Mouse (Mus musculus) liver, embryonic 12.5 days (tissue): ENCODE data around the gene Rnf39. TPM values are rescaled to one million over a fixed set of nuclear protein-coding genes. Genes with fewer than 3 reads are reported as not detected.
A peak's percentile ranks its signal among the peaks of the same experiment; 100 is the strongest.

Source experiments
- ATAC-seq: fragments of 200-750 bp; cut with Nextera tagmentation; 2 replicates; pipeline ENCODE4 v1.8.0; 2017; ENCODE audit warnings: moderate number of reproducible peaks, mild to moderate bottlenecking, moderate library complexity
- H3K27ac ChIP-seq: fragments of 300-500 bp; sonication (generic); 2 replicates; pipeline ENCODE4 v1.5.1; 2016; ENCODE audit warnings: mild to moderate bottlenecking
- H3K27me3 ChIP-seq: fragments of 300-500 bp; sonication (generic); replicated peaks from 2 replicates; pipeline ENCODE4 v1.6.1; 2016; ENCODE audit warnings: mild to moderate bottlenecking, moderate library complexity
- H3K36me3 ChIP-seq: fragments of 300-500 bp; sonication (generic); 2 replicates; pipeline ENCODE4 v1.6.1; 2016; ENCODE audit warnings: mild to moderate bottlenecking, moderate library complexity
- H3K4me1 ChIP-seq: fragments of 300-500 bp; sonication (generic); 2 replicates; pipeline ENCODE4 v1.6.1; 2016
- H3K4me2 ChIP-seq: fragments of 300-500 bp; sonication (generic); 2 replicates; pipeline ENCODE4 v1.6.1; 2016; ENCODE audit warnings: mild to moderate bottlenecking, moderate library complexity
- H3K4me3 ChIP-seq: fragments of 300-500 bp; sonication (generic); 2 replicates; pipeline ENCODE4 v1.5.1; 2016; ENCODE audit warnings: mild to moderate bottlenecking, moderate library complexity
- H3K9ac ChIP-seq: fragments of 300-500 bp; sonication (generic); 2 replicates; pipeline ENCODE4 v1.6.1; 2016; ENCODE audit warnings: mild to moderate bottlenecking, moderate library complexity
- H3K9me3 ChIP-seq: fragments of 300-500 bp; sonication (generic); replicated peaks from 2 replicates; pipeline ENCODE4 v1.6.1; 2016; ENCODE audit warnings: mild to moderate bottlenecking, moderate library complexity
- WGBS: fragments of 180-500 bp; shearing (Covaris S2); methylation state at CpG from one replicate; pipeline ENCODE4 v1.1.7; 2016; ENCODE audit not compliant: insufficient replicate concordance; 5-methylcytosine and 5-hydroxymethylcytosine counted together
- polyA plus RNA-seq: library from polyadenylated mRNA; unstranded; fragments of >200 nt; fragmentation: Nextera tagmentation; extraction: Ambion mirVana; gene quantifications from 2 replicates; pipeline ENCODE4 v1.2.1, GENCODE M21; 2016

Gene Rnf39
- polyA plus RNA-seq = not detected in 2 replicates

DNA sequence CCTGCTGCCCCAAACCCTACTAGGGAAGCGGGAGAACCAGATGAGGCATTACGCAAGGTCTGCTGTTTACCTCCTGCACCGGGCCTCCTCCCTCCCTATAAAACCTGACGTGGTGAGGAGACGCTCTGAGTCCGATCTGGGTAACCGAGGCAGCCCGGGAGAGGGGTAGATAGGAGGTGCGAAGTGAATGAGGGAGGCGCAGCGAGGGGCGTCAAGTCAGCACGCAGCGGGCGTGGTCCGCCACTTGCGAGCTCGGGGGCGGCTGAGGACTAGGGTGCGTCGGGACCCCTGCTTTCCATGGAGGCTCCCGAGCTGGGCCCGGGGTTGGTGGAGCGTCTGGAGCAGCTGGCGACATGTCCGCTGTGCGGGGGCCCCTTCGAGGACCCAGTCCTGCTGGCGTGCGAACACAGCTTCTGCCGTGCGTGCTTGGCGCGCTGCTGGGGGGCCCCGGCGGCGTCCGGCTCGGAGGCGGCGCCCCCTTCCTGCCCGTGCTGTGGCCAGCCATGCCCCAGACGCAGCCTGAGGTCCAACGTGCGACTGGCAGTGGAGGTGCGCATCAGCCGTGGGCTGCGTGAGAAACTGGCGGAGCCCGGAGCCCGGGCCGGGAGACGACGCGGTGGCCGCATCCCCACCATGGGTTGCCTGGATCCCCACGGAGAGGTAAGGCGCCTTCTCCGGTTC, at the start of gene Rnf39:
Rnf39 (plus strand) TSS at position 128 of the 681 bp plus-strand sequence.
- Histone ChIP-seq H3K9ac (no peak within 1 kb of the TSS), H3K4me3 (peak within 1 kb of the TSS; percentile 36), H3K27me3 (peaks cover 85% of the 10 kb centered on the region), H3K4me1 (peaks cover 8% of the 10 kb centered on the region; the same call in 1 of the 2 replicates), H3K9me3 (no peaks in the 10 kb centered on the region), H3K36me3 (no peaks in the 10 kb centered on the region), H3K27ac (no peak within 1 kb of the TSS), H3K4me2 (peak within 1 kb of the TSS; percentile 60)
- no peak for ATAC-seq
- WGBS = 4% methylated on average over 59 of the region's 59 CpGs

DNA sequence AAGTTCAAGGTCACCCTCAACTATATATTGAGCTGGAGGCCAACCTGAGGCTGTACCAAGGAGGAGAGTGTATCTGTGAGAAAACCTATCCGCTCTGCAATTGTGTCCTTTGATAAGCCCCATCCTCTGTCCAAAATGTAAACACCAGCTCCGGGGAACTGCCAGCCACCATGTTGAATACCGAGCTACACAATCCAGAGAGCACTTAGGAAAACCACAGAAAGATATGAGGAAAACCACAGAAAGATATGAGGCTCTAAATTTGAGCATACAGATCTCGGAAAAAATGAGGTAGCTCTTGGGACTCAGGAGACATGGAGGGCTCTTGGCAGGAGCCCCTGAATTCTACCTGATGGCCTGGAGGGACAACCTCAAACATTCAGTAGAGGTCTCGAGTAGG, 49.3 kb upstream of the Rnf39 start:
- 15% methylated on average over 5 of the region's 5 CpGs for WGBS
- H3K27me3 ChIP-seq = peaks cover 60% of the 10 kb centered on the region
- H3K4me2 ChIP-seq = no peak overlapping the region
- no peaks in the 10 kb centered on the region for H3K9me3 ChIP-seq
- H3K27ac ChIP-seq = no peak overlapping the region
- no peaks in the 10 kb centered on the region for H3K36me3 ChIP-seq
- H3K9ac ChIP-seq = no peak overlapping the region
- no peak for ATAC-seq
- H3K4me1 ChIP-seq = peaks cover 8% of the 10 kb centered on the region; the same call in 1 of the 2 replicates
- no peak overlapping the region for H3K4me3 ChIP-seq

DNA sequence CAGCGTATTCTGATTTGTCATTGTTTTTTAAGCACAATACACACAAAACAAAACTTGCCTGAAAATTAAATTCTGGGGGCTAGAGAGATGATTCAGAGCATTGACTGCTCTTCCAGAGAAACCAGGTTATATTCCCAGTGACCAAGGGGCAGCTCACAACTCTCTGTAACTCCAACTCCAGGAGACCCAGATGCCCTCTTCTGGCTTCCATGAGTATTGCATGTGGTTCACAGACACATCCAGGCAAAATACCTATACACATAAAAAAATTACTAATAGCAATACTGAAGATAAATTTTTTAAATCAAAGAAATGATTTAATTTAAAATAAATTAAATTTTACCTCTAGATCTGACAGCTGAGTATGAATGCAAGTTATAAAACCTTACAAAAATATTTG, 46.1 kb upstream of the Rnf39 start:
- peaks cover 43% of the 10 kb centered on the region for H3K27me3 ChIP-seq
- no peak overlapping the region for H3K27ac ChIP-seq
- 67% methylated on average over 1 of the region's 1 CpGs for whole genome bisulfite sequencing
- ATAC-seq = no peak
- H3K9ac ChIP-seq = no peak overlapping the region
- no peak overlapping the region for H3K4me3 ChIP-seq
- no peak overlapping the region for H3K4me2 ChIP-seq
- peaks cover 8% of the 10 kb centered on the region; the same call in 1 of the 2 replicates for H3K4me1 ChIP-seq
- no peaks in the 10 kb centered on the region for H3K36me3 ChIP-seq
- no peaks in the 10 kb centered on the region for H3K9me3 ChIP-seq

DNA sequence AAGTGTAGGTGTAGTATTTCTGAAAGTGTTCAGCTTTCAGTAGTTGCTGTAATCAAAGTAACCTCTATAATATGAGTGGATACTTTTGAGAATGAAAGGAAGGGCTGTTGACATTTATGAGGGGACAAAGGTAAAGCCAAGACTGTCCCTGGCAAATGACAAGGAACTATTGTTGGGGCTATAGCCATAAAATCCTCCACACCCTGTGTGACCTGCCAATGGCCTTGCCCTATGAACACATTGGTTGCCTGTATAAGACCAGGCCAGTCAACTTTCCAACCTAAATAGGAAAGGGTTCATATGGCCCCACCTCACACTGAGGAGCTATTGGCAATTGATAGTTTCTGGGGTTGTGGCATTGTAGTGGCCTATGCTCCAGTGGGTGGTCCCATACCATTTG, 45.7 kb upstream of the Rnf39 start:
- H3K4me2 ChIP-seq = no peak overlapping the region
- no peak for ATAC-seq

DNA sequence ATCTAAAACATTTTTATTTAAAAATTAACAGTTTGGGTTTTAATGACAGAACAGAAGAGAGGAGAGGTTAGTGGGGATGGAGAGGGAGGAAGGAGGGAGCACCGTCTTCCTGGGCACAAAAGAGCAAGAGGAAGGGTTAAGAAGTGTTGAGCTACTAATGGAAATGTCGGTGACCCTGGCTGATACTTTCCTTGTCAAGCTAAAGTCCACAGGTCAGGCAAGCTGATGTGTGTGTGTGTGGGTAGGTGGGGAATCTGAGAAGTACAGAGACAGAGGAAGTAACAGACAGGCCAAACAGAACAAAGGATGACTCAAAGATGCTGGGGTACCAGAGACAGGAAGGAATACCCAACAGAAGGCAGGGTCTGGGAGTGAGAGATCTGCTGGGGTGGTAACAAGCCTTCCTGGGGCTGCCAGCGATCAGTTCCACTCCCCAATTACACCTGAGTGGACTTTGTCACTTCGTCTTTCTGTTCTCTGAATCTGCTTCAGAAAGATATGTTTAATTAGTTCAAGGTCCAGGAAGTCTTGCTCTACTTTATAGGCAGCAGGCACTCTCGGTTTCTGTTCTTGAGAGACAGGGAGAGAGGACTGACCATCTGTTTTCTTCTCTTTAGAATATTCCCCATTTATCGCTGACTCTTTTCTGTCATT, 45.0 kb upstream of the Rnf39 start, which contains the start of gene Trim31:
Trim31 (plus strand) TSS at position 567 of the 654 bp plus-strand sequence.
- Histone ChIP-seq H3K4me3 (no peak within 1 kb of the TSS), H3K4me1 (peaks cover 8% of the 10 kb centered on the region; the same call in 1 of the 2 replicates), H3K4me2 (no peak within 1 kb of the TSS), H3K9ac (no peak within 1 kb of the TSS), H3K9me3 (no peaks in the 10 kb centered on the region), H3K27ac (no peak within 1 kb of the TSS), H3K27me3 (peaks cover 38% of the 10 kb centered on the region), H3K36me3 (no peaks in the 10 kb centered on the region)
- ATAC-seq = no peak
- 43% methylated on average over 6 of the region's 6 CpGs for WGBS

More for the DNA sequence above, 45.7 kb upstream of the Rnf39 start:
- H3K9ac ChIP-seq = no peak overlapping the region
- H3K36me3 ChIP-seq = no peaks in the 10 kb centered on the region
- no peak overlapping the region for H3K27ac ChIP-seq
- peaks cover 8% of the 10 kb centered on the region; the same call in 1 of the 2 replicates for H3K4me1 ChIP-seq
- H3K4me3 ChIP-seq = no peak overlapping the region
- H3K27me3 ChIP-seq = peaks cover 41% of the 10 kb centered on the region
- no peaks in the 10 kb centered on the region for H3K9me3 ChIP-seq

DNA sequence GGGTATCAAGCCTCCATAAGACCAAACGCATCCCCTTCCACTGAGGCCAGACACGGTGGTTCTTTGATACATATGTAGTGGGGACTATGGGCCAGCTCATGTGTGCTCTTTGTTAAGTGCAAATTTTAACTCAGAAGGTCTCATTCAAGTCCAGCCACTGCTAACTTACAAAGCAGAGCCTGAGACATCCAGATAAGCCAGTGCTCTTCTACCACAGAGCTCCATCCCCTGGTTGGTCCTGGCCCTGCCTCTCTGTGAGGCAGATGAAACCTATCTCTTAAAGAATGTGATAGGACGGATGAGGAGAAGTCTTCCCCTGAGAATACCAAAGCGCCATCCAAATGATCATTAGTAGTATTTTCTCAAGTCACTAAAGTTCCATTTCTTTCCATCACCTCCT, 43.3 kb upstream of the Rnf39 start:
- Histone ChIP-seq H3K36me3 (no peaks in the 10 kb centered on the region), H3K4me3 (no peak overlapping the region), H3K4me1 (no peaks in the 10 kb centered on the region), H3K27me3 (peaks cover 39% of the 10 kb centered on the region), H3K9ac (no peak overlapping the region), H3K9me3 (no peaks in the 10 kb centered on the region), H3K27ac (no peak overlapping the region), H3K4me2 (no peak overlapping the region)
- ATAC-seq = no peak
- 60% methylated on average over 4 of the region's 4 CpGs for WGBS

DNA sequence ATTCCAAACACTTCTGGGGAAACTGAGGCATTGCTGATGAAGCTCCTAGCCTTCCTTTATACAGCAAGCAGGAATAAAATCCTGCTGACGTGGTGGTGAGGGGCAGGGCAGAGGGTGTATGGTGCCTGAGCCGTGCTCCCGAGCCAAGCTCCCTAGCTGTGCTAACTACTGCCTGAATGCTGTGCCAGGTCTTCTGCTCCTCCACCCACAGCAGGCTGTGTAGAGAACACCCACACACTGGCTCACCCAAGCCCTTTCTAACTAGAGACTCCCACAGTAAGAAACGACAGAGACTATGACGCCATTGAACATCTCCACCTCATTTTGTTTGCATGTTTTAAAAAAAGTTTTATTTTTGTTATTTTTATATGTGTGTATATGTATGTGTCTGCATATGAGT, 42.7 kb upstream of the Rnf39 start:
- H3K4me2 ChIP-seq = no peak overlapping the region
- no peaks in the 10 kb centered on the region for H3K4me1 ChIP-seq
- H3K9ac ChIP-seq = no peak overlapping the region
- no peaks in the 10 kb centered on the region for H3K9me3 ChIP-seq
- H3K27me3 ChIP-seq = peaks cover 34% of the 10 kb centered on the region
- WGBS = 68% methylated on average over 5 of the region's 5 CpGs
- H3K27ac ChIP-seq = no peak overlapping the region
- no peaks in the 10 kb centered on the region for H3K36me3 ChIP-seq
- no peak overlapping the region for H3K4me3 ChIP-seq
- no peak for ATAC-seq

DNA sequence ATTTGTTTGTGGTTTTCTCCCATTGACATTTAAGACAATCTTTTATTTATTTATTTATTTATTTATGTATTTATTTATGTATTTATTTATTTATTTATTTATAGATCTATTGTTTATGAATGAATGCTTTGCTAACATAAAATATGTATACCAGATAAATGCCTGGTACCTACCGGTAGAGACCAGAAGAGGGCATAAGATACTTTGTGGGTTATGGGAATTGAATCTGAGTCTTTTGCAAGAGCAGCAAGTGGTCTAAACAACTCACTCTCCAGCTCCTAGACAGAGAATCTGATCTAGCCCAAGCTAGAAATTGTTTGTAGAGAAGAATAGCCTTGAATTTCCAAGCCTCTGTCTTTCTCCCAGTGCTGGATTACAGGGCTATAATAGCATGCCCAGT, 42.0 kb upstream of the Rnf39 start:
- H3K27me3 ChIP-seq = peaks cover 40% of the 10 kb centered on the region
- no peaks in the 10 kb centered on the region for H3K4me1 ChIP-seq
- no peak overlapping the region for H3K4me3 ChIP-seq
- 26% methylated on average over 1 of the region's 1 CpGs for WGBS
- no peak overlapping the region for H3K4me2 ChIP-seq
- no peak for ATAC-seq
- H3K36me3 ChIP-seq = no peaks in the 10 kb centered on the region
- no peaks in the 10 kb centered on the region for H3K9me3 ChIP-seq
- H3K27ac ChIP-seq = no peak overlapping the region
- no peak overlapping the region for H3K9ac ChIP-seq

DNA sequence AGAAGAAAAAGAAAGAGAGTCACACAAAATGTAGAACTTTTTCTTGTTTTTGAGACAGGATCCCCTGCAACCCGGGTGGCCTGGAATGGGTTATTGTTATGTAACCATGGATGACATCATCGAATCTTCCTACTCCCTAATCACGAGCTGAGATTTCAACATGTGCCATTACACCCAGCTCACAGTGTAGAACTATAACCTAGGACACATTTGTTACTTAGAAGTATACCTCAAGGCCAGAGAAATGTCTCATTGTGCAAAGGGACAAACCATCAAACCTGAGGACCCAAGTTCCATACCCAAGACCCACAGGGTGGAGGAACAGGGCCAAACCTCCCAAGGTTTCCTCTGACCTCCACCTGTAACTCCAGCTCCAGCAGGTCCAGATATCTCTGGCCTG, 39.1 kb upstream of the Rnf39 start:
- Histone ChIP-seq H3K4me1 (no peaks in the 10 kb centered on the region), H3K27me3 (peaks cover 38% of the 10 kb centered on the region), H3K36me3 (no peaks in the 10 kb centered on the region), H3K4me2 (no peak overlapping the region), H3K9me3 (no peaks in the 10 kb centered on the region), H3K4me3 (no peak overlapping the region), H3K9ac (no peak overlapping the region), H3K27ac (no peak overlapping the region)
- 40% methylated on average over 3 of the region's 3 CpGs for WGBS
- no peak for ATAC-seq

DNA sequence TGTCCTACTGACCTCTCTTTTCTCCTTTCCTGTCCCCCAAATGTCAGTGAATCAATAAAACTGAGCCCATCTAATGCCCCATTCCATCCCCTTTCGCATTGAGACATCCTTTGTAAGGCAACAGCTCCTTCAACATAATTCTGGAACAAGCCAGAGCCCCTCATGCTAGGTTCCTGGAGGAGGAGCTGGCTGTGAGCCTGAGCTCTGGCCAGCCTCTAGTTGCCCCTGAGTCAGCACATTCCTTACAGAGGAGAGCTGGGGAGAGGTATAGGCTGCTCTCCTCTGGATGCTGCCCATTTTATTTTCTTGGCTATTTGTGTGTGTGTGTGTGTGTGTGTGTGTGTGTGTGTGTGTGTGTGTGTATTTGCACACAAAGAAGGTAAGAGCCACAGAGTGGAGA, 34.5 kb upstream of the Rnf39 start:
- H3K9me3 ChIP-seq = no peaks in the 10 kb centered on the region
- no peak for ATAC-seq
- H3K4me3 ChIP-seq = no peak overlapping the region
- H3K27ac ChIP-seq = no peak overlapping the region
- H3K36me3 ChIP-seq = no peaks in the 10 kb centered on the region
- no peak overlapping the region for H3K9ac ChIP-seq
- peaks cover 44% of the 10 kb centered on the region for H3K27me3 ChIP-seq
- H3K4me1 ChIP-seq = no peaks in the 10 kb centered on the region
- no peak overlapping the region for H3K4me2 ChIP-seq
- WGBS = 34% methylated on average over 1 of the region's 1 CpGs

DNA sequence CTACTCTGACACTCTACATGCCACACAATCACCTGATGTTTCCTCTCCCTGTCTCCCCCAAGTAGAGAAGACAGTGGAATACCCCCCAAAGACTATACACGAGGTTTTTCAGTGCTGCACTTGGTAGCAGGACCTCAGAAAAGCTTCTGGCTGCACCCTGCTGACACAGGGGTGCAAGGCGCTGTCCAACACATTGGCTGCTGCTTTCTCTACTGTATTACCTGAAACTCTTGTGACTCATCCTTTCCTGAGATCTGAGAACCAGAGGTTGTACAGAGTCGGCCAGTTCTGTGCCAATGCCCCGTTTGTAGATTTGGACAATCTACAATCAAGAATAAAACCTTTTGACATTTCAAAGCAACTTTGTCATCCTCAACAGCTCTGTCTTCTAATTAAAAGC, 32.9 kb upstream of the Rnf39 start:
- H3K4me1 ChIP-seq = no peaks in the 10 kb centered on the region
- peaks cover 43% of the 10 kb centered on the region for H3K27me3 ChIP-seq
- H3K4me2 ChIP-seq = no peak overlapping the region
- no peak for ATAC-seq
- no peaks in the 10 kb centered on the region for H3K36me3 ChIP-seq
- H3K27ac ChIP-seq = no peak overlapping the region
- WGBS = 36% methylated on average over 4 of the region's 4 CpGs
- H3K9me3 ChIP-seq = no peaks in the 10 kb centered on the region
- H3K9ac ChIP-seq = no peak overlapping the region
- H3K4me3 ChIP-seq = no peak overlapping the region

DNA sequence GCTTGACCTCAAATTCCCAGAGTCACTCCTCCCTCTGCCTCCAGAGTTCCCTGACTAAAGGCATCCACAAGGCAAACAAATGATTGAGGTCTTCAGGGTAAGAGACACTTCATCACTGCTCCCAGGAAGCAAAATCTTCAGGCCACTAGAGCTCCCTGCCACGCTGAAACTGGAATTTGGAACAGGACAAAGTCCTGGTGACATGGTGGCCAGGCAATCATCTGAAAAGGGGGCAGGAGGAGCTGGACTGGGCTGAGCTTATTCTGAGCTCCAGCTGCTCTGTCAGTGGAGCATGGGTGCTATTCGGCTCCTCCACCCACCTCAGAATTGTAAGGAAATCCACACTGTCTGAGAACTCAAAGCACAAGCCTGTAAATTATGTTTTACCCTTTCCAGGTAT, 30.7 kb upstream of the Rnf39 start:
- Histone ChIP-seq H3K27ac (no peak overlapping the region), H3K4me3 (no peak overlapping the region), H3K36me3 (no peaks in the 10 kb centered on the region), H3K9ac (no peak overlapping the region), H3K4me2 (no peak overlapping the region), H3K9me3 (no peaks in the 10 kb centered on the region), H3K27me3 (peaks cover 40% of the 10 kb centered on the region), H3K4me1 (no peaks in the 10 kb centered on the region)
- ATAC-seq = no peak
- 54% methylated on average over 2 of the region's 2 CpGs for WGBS
